Mouse (Mus musculus) neural tube, embryonic 12.5 days (tissue): ENCODE data around the gene Nckap1l. TPM values are rescaled to one million over a fixed set of nuclear protein-coding genes. Genes with fewer than 3 reads are reported as not detected.
"Not testable (repeated sequence)": the region's sequence is repeated elsewhere in the genome, so short reads cannot be mapped to it uniquely, and the experiment has no call there.

Experiments
- ATAC-seq: fragments of 200-750 bp; cut with Nextera tagmentation; 2 replicates; pipeline ENCODE4 v1.8.0; 2017; ENCODE audit warnings: low read depth, mild to moderate bottlenecking, moderate TSS enrichment, moderate library complexity; ENCODE audit not compliant: low FRiP score
- H3K27ac ChIP-seq: fragments of 300-500 bp; sonication (generic); 2 replicates; pipeline ENCODE4 v1.5.1; 2016
- H3K27me3 ChIP-seq: fragments of 300-500 bp; sonication (generic); replicated peaks from 2 replicates; pipeline ENCODE4 v1.6.1; 2016; ENCODE audit warnings: mild to moderate bottlenecking
- H3K36me3 ChIP-seq: fragments of 300-500 bp; sonication (generic); 2 replicates; pipeline ENCODE4 v1.6.1; 2016; ENCODE audit warnings: mild to moderate bottlenecking
- H3K4me1 ChIP-seq: fragments of 300-500 bp; sonication (generic); 2 replicates; pipeline ENCODE4 v1.6.1; 2016
- H3K4me2 ChIP-seq: fragments of 300-500 bp; sonication (generic); replicated peaks from 2 replicates; pipeline ENCODE4 v1.6.1; 2016; ENCODE audit warnings: mild to moderate bottlenecking
- H3K4me3 ChIP-seq: fragments of 300-500 bp; sonication (generic); 2 replicates; pipeline ENCODE4 v1.5.1; 2016
- H3K9ac ChIP-seq: fragments of 300-500 bp; sonication (generic); 2 replicates; pipeline ENCODE4 v1.6.1; 2016; ENCODE audit warnings: mild to moderate bottlenecking
- H3K9me3 ChIP-seq: fragments of 300-500 bp; sonication (generic); 2 replicates; pipeline ENCODE4 v1.6.1; 2016; ENCODE audit warnings: mild to moderate bottlenecking
- WGBS: fragments of 180-500 bp; shearing (Covaris S2); methylation state at CpG from one replicate; pipeline ENCODE4 v1.1.7; 2016; 5-methylcytosine and 5-hydroxymethylcytosine counted together
- polyA plus RNA-seq: library from polyadenylated mRNA; unstranded; fragments of >200 nt; fragmentation: Nextera tagmentation; extraction: Ambion mirVana; gene quantifications from 2 replicates; pipeline ENCODE4 v1.2.1, GENCODE M21; 2016

Gene Nckap1l
- 1.7 and 1.8 TPM in 2 replicates for polyA plus RNA-seq

DNA sequence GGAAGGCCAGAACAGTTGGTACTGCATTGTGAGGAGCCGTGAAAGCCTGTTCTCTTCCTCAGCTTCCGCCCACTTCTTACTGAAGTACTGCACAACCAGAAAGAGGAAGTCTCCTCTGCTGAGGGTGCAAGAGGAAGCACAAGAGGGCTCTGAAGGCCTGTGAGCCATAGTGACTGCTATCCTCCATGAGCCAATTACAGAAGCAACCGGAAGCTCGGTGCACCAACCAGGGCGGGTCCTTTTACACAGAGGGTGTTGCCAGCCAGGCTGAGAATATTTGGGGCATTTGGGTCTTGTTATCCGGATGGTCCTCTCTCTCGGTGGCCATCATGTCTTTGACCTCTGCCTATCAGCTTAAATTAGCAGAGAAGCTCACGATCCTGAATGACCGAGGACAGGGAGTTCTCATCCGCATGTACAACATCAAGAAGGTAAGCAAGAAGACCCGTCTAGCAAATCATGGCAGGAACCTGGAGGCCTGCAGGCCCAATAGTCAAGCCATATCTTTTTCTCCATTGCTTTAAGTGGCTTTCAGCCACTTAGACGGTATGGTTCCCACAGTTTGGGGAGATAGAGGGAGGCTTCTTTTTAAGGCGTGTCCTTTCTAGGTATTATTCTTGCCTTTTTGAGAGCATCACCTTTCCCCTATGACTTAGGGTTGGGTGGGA lies at the start of gene Nckap1l:
Gene Nckap1l (plus strand): TSS at position 244 of the 668 bp plus-strand sequence.
- no peaks in the 10 kb centered on the region for H3K9me3 ChIP-seq
- H3K9ac ChIP-seq = no peak within 1 kb of the TSS
- H3K4me1 ChIP-seq = no peaks in the 10 kb centered on the region
- no peak within 1 kb of the TSS for H3K27ac ChIP-seq
- WGBS = 91% methylated on average over 13 of the region's 13 CpGs
- H3K4me3 ChIP-seq = no peak within 1 kb of the TSS
- no peak within 1 kb of the TSS for H3K4me2 ChIP-seq
- H3K36me3 ChIP-seq = no peaks in the 10 kb centered on the region
- H3K27me3 ChIP-seq = no peaks in the 10 kb centered on the region
- no peak for ATAC-seq

DNA sequence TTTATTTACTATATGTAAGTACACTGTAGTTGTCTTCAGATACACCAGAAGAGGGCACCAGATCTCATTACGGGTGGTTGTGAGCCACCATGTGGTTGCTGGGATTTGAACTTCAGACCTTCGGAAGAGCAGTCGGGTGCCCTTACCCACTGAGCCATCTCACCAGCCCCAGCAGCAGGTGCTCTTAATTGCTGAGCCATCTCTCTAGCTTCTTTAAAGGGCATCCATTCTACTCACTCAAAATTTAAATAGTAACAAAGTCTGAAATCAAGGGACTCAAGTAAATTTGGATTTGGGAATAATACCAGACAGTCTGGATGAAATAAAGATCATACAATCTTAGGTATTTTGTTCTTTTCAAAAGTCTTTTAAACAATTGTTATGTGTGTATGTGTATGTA lies 48.0 kb upstream of the Nckap1l start:
- WGBS = 87% methylated on average over 3 of the region's 3 CpGs
- H3K9me3 ChIP-seq, H3K4me1 ChIP-seq, H3K9ac ChIP-seq, H3K4me3 ChIP-seq, H3K27ac ChIP-seq, H3K27me3 ChIP-seq, H3K4me2 ChIP-seq, H3K36me3 ChIP-seq, ATAC-seq: not testable (repeated sequence)

- Histone ChIP-seq H3K27me3 (no peaks in the 10 kb centered on the region), H3K4me1 (no peaks in the 10 kb centered on the region), H3K4me2 (no peak overlapping the region), H3K27ac (no peak overlapping the region), H3K36me3 (no peaks in the 10 kb centered on the region), H3K4me3 (no peak overlapping the region), H3K9ac (no peak overlapping the region), H3K9me3 (no peaks in the 10 kb centered on the region)
- no peak for ATAC-seq
- 63% methylated on average over 2 of the region's 2 CpGs for WGBS
Observed at GRCm38 (mm10) chr15:103427017-103427416, 26.6 kb upstream of the Nckap1l start.

- Histone ChIP-seq H3K36me3 (no peaks in the 10 kb centered on the region), H3K27ac (no peak within 1 kb of the TSS), H3K27me3 (no peaks in the 10 kb centered on the region), H3K9ac (no peak within 1 kb of the TSS), H3K4me2 (no peak within 1 kb of the TSS), H3K4me1 (no peaks in the 10 kb centered on the region), H3K4me3 (no peak within 1 kb of the TSS), H3K9me3 (no peaks in the 10 kb centered on the region)
- WGBS = 95% methylated on average over 16 of the region's 16 CpGs
- ATAC-seq = no peak
Observed at GRCm38 (mm10) chr15:103430241-103430640, 23.4 kb upstream of the Nckap1l start, which contains the start of gene Gtsf1. TSS of gene Gtsf1 (minus strand) at chr15:103430470.

DNA sequence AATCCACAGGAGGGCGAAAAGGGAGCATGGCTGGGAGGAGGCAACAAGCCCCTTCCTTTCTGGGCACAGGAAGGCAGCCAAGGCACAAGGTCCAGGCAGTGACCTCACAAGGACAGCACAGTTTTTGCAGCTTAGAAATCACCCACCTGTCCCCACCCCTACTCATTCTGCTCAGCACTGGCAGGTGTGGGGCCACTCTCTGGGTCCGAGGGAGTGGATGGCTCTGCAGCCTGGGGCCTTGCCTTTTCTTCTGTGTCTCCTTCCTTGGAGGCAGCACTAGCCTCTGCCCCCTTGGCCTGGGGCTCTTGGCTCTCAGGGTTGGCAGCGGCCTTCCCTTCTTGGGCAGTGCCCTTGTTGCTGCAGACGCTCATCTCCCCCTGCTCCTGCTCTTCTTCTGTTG lies 7.6 kb upstream of the Nckap1l start:
- not testable (repeated sequence) for H3K9ac ChIP-seq, H3K27ac ChIP-seq, H3K4me3 ChIP-seq, H3K36me3 ChIP-seq, ATAC-seq, H3K27me3 ChIP-seq, H3K4me1 ChIP-seq, H3K4me2 ChIP-seq, H3K9me3 ChIP-seq
- WGBS = 88% methylated on average over 4 of the region's 4 CpGs

DNA sequence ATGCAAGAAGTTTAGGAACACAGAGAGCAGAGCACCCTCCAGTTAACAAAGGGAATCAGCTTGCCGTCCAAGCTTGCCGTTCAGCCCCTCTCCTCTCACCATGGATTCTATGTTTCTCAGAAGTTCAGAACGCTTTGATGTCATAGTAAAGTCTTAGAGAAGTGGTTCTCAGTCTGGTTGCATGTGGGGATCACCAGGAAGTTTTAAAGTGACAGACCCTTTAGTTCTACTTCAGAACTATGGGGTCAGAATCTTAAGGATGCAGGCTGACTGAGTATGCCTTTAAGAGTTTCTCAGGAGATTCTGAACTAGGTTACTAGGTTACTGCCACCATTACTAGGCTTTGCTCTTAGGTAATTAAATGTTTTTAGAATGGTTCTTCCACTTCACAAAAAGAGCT lies 5.2 kb upstream of the Nckap1l start, which contains the start of gene Gtsf2:
Gene Gtsf2 (minus strand): TSS at position 101 of the 400 bp plus-strand sequence.
- no peaks in the 10 kb centered on the region for H3K36me3 ChIP-seq
- no peaks in the 10 kb centered on the region for H3K9me3 ChIP-seq

GRCm38 (mm10) chr15:103454449-103454848 lies 855 bp downstream of the Nckap1l start:
- Histone ChIP-seq H3K27me3 (no peaks in the 10 kb centered on the region), H3K36me3 (no peaks in the 10 kb centered on the region), H3K4me2 (no peak overlapping the region), H3K4me1 (no peaks in the 10 kb centered on the region), H3K9ac (no peak overlapping the region), H3K4me3 (no peak overlapping the region), H3K27ac (no peak overlapping the region), H3K9me3 (no peaks in the 10 kb centered on the region)
- WGBS = 90% methylated on average over 6 of the region's 6 CpGs
- ATAC-seq = no peak

More for the DNA sequence above, 5.2 kb upstream of the Nckap1l start, which contains the start of gene Gtsf2:
- Histone ChIP-seq H3K27me3 (no peaks in the 10 kb centered on the region), H3K4me1 (no peaks in the 10 kb centered on the region), H3K4me3 (no peak within 1 kb of the TSS), H3K9ac (no peak within 1 kb of the TSS), H3K4me2 (no peak within 1 kb of the TSS), H3K27ac (no peak within 1 kb of the TSS)
- ATAC-seq = no peak
- WGBS = 13% methylated on average over 3 of the region's 3 CpGs

- Histone ChIP-seq H3K4me3 (no peak overlapping the region), H3K4me1 (no peaks in the 10 kb centered on the region), H3K27me3 (no peaks in the 10 kb centered on the region), H3K36me3 (no peaks in the 10 kb centered on the region), H3K4me2 (no peak overlapping the region), H3K9me3 (no peaks in the 10 kb centered on the region), H3K27ac (no peak overlapping the region), H3K9ac (no peak overlapping the region)
- 85% methylated on average over 7 of the region's 7 CpGs for WGBS
- ATAC-seq = no peak
Observed at GRCm38 (mm10) chr15:103462539-103463261, 9.1 kb downstream of the Nckap1l start.

- Histone ChIP-seq H3K4me1 (no peaks in the 10 kb centered on the region), H3K4me2 (no peak overlapping the region), H3K36me3 (no peaks in the 10 kb centered on the region), H3K9ac (no peak overlapping the region), H3K9me3 (no peaks in the 10 kb centered on the region), H3K27me3 (no peaks in the 10 kb centered on the region), H3K27ac (no peak overlapping the region), H3K4me3 (no peak overlapping the region)
- 86% methylated on average over 7 of the region's 7 CpGs for WGBS
- no peak for ATAC-seq
Observed at GRCm38 (mm10) chr15:103471488-103472194, 18.0 kb downstream of the Nckap1l start.

DNA sequence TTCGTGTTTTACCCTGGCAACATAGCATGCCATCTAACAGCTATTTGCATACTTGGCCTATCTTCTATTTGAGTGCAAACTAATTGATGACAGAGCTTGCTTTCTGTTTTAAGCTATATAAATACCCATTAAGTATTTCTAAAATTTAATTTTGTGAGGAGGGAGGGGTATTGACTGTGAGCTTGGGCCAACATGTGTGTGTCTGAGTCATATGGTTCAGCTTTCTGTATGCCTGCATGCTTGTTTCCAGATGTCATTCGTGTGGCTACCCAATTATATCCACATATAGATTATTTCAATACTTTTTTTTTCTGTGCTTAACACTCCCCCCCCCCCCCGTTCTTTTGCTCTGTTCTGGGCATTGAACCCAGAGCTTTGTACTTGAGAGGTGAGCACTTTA lies 18.7 kb downstream of the Nckap1l start:
- Histone ChIP-seq H3K27me3 (no peaks in the 10 kb centered on the region), H3K9me3 (no peaks in the 10 kb centered on the region), H3K36me3 (no peaks in the 10 kb centered on the region), H3K4me3 (no peak overlapping the region), H3K4me1 (no peaks in the 10 kb centered on the region), H3K9ac (no peak overlapping the region), H3K27ac (no peak overlapping the region), H3K4me2 (no peak overlapping the region)
- ATAC-seq = no peak
- 78% methylated on average over 3 of the region's 3 CpGs for WGBS

DNA sequence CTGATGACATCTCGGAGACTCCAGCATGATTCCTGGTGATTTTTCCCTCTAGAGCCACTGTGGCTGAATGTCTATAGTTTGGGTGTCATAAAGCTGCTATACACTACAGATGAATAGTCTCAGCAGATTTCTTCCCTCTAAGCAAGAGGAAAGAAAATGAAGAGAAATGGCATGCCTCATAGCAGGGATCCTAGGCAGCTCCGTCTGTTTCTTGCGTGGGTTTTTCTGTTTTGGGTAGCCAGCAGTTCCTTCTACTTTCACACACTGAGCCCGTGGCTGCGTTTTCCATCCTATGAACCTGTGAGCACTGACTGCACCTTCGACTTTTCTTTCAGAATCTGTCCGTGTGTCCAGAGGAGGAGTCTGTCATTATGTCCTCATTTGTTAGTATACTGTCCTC lies 19.6 kb downstream of the Nckap1l start:
- WGBS = 89% methylated on average over 7 of the region's 7 CpGs
- Histone ChIP-seq H3K9me3 (no peaks in the 10 kb centered on the region), H3K27me3 (no peaks in the 10 kb centered on the region), H3K27ac (no peak overlapping the region), H3K9ac (no peak overlapping the region), H3K36me3 (no peaks in the 10 kb centered on the region), H3K4me3 (no peak overlapping the region), H3K4me1 (no peaks in the 10 kb centered on the region), H3K4me2 (no peak overlapping the region)
- ATAC-seq = no peak

- Histone ChIP-seq H3K4me2 (no peak overlapping the region), H3K4me1 (no peaks in the 10 kb centered on the region), H3K27me3 (no peaks in the 10 kb centered on the region), H3K4me3 (no peak overlapping the region), H3K9ac (no peak overlapping the region), H3K9me3 (no peaks in the 10 kb centered on the region), H3K36me3 (no peaks in the 10 kb centered on the region), H3K27ac (no peak overlapping the region)
- 91% methylated on average over 5 of the region's 5 CpGs for WGBS
- no peak for ATAC-seq
Observed at GRCm38 (mm10) chr15:103473769-103474168, 20.2 kb downstream of the Nckap1l start.
